Mouse (Mus musculus) ES-E14 (cell line): Measurements from ENCODE around the gene Wdr43.

Experiments
- CHD2 ChIP-seq: IDR thresholded peaks from 2 replicates; pipeline ENCODE4 v1.6.1; 2014; ENCODE audit warnings: mild to moderate bottlenecking, low read depth, low read length, inconsistent platforms
- HCFC1 ChIP-seq: IDR thresholded peaks from 2 replicates; pipeline ENCODE4 v1.6.1; 2012; ENCODE audit warnings: low read length, inconsistent platforms, borderline replicate concordance; ENCODE audit not compliant: insufficient read depth
- MAFK ChIP-seq: IDR thresholded peaks from 2 replicates; pipeline ENCODE4 v1.6.1; 2014; ENCODE audit warnings: mild to moderate bottlenecking, low read depth, low read length, inconsistent platforms; ENCODE audit not compliant: insufficient read depth
- ZC3H11A ChIP-seq: IDR thresholded peaks from 2 replicates; pipeline ENCODE4 v1.6.1; 2012; ENCODE audit warnings: low read depth, mild to moderate bottlenecking, inconsistent platforms, low read length, borderline replicate concordance
- ZNF384 ChIP-seq: IDR thresholded peaks from 2 replicates; pipeline ENCODE4 v1.6.1; 2012; ENCODE audit warnings: low read depth, low read length, inconsistent platforms

DNA sequence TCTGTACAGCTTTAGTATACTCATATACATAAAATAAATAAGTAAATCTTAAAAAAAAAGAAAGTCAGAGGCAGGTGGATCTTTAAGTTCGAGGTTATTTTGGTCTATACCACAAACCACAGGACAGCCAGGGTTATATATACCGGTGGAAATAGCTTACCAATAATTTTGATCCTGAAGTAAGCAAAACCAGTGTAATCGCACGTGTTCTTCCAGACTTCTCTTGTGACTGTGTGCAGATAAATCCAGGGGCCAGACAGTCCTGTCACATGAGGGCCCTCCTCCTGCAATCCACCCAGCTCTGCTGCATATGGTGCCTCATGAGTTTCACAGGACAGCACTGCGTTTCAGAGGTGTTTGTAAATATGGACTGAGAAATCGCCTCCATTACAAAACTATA lies 47.8 kb downstream of the Wdr43 start:
- no peak for TF ChIP-seq ZC3H11A
- no peak for TF ChIP-seq ZNF384
- no peak for TF ChIP-seq CHD2
- TF ChIP-seq MAFK = no peak
- no peak for TF ChIP-seq HCFC1
